13 mouse cellular contexts compared by ENCODE assay signal in the genomic region with DNA sequence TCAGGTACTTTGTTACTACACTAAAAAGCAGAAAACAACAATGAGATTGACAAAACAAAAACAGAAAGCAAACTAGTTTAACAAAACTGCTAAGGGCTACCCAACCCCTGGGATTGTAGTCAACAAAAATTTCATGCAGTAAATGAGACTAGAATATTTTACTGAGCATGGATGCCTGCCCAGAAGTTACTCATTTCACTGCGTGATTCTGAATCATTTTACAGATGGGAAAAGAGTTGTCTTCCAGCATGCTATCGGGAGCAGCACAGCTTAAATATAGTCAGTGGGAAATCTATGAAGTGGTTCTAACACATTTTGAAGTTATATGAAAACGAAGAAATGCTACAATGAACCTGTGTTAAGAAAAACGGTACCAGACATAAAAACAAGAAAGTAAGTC.
A peak's percentile ranks its signal among the peaks of the same experiment; 100 is the strongest.
DNase-seq lines count a peak whose midpoint lies in the region; ATAC-seq lines count a peak whose summit lies in the region.
"Had no signal": no experiment of that assay in that cellular context is flagged by ENCODE, and none has a peak within 500 bp of the region (broad histone marks: within the 10 kb centered on the region; RNA-seq: fewer than 3 reads in every experiment).

No protein-coding gene starts in this region.

- peak; percentile 100 for ATAC-seq in frontal cortex, adult (ENCODE audit: low TSS enrichment)
- ATAC-seq: CD4-positive, CD25-positive, alpha-beta regulatory T cell, adult 4 months; forebrain, embryonic 15.5 days had no signal

- no peak for DNase-seq in frontal cortex, postnatal 14 days (ENCODE audit: low spot score in 2 of 2)
- DNase-seq in adipocyte (ENCODE audit: low spot score), result peak; percentile 55
- DNase-seq in layer of hippocampus, adult 9-10 months (ENCODE audit: low spot score), result peak; percentile 41
- peak; percentile 56 to 62 for DNase-seq in right cerebral cortex, postnatal 10 days (ENCODE audit: low spot score in 2 of 2)
- no peak for DNase-seq in heart, adult 9 months (ENCODE audit: low spot score in 2 of 2)
- DNase-seq in kidney, postnatal 14 days, result no peak
- no peak for DNase-seq in embryo, embryonic 11 days
- DNase-seq: kidney, adult 11 months; kidney, postnatal 36 days; lung, adult 18-20 months had no signal

Comparison
In these comparisons a context has a peak if more than half of its experiments do, and no peak if none do; other contexts are left out.
1. DNase-seq: peak in adipocyte (single experiment), layer of hippocampus, adult 9-10 months (single experiment) and right cerebral cortex, postnatal 10 days (2 of 2); none in frontal cortex, postnatal 14 days (0 of 2), heart, adult 9 months (0 of 2), kidney, postnatal 14 days (single experiment) and embryo, embryonic 11 days (single experiment).